Mouse (Mus musculus): Measurements from ENCODE around the gene Gk. TPM values are rescaled to one million over a fixed set of nuclear protein-coding genes. Genes with fewer than 3 reads are reported as not detected.
A peak's percentile ranks its signal among the peaks of the same experiment; 100 is the strongest.

The Gk gene
- 19.8 and 21.8 TPM in 2 replicates for polyA plus RNA-seq (2015; fragmentation: Nextera tagmentation; extraction: Ambion mirVana)

- Histone ChIP-seq H3K4me2 (peak within 1 kb of the TSS; percentile 72), H3K36me3 (no peaks in the 10 kb centered on the region), H3K9me3 (no peaks in the 10 kb centered on the region), H3K4me3 (peak within 1 kb of the TSS; percentile 62), H3K27me3 (replicated peaks) (no peaks in the 10 kb centered on the region), H3K27ac (replicated peaks) (peak within 1 kb of the TSS; percentile 94), H3K9ac (peak within 1 kb of the TSS; percentile 82), H3K4me1 (no peaks in the 10 kb centered on the region)
- peak; percentile 98 for ATAC-seq (ENCODE audit: extremely low read depth, insufficient number of reproducible peaks, low FRiP score, low TSS enrichment)
- WGBS: 9% methylated on average over 29 of the region's 45 CpGs
Measured at GRCm38 (mm10) chrX:85776544-85777087, at the start of gene Gk. Gene Gk, minus strand, starts transcription at chrX:85776819.

- H3K27ac ChIP-seq (replicated peaks): no peak overlapping the region
- H3K4me3 ChIP-seq: no peak overlapping the region
- 0 out of 2 replicates have a peak, but pooled peaks cover 5% of the 10 kb centered on the region for H3K9me3 ChIP-seq
- WGBS: 62% methylated on average over 4 of the region's 4 CpGs
- no peaks in the 10 kb centered on the region for H3K4me1 ChIP-seq
- H3K36me3 ChIP-seq: no peaks in the 10 kb centered on the region
- H3K27me3 ChIP-seq (replicated peaks): no peaks in the 10 kb centered on the region
- ATAC-seq (ENCODE audit: extremely low read depth, insufficient number of reproducible peaks, low FRiP score, low TSS enrichment): no peak
- H3K9ac ChIP-seq: no peak overlapping the region
- H3K4me2 ChIP-seq: no peak overlapping the region
Measured at GRCm38 (mm10) chrX:85804706-85805376, 28.2 kb upstream of the Gk start.

- H3K4me1 ChIP-seq: no peaks in the 10 kb centered on the region
- ATAC-seq (ENCODE audit: extremely low read depth, insufficient number of reproducible peaks, low FRiP score, low TSS enrichment): no peak
- H3K27me3 ChIP-seq (replicated peaks): no peaks in the 10 kb centered on the region
- H3K4me2 ChIP-seq: no peak overlapping the region
- no peak overlapping the region for H3K27ac ChIP-seq (replicated peaks)
- no peaks in the 10 kb centered on the region for H3K36me3 ChIP-seq
- no peak overlapping the region for H3K4me3 ChIP-seq
- 0 out of 2 replicates have a peak, but pooled peaks cover 5% of the 10 kb centered on the region for H3K9me3 ChIP-seq
- no peak overlapping the region for H3K9ac ChIP-seq
Measured at GRCm38 (mm10) chrX:85803006-85803405, 26.4 kb upstream of the Gk start.

GRCm38 (mm10) chrX:85797449-85797848, 20.8 kb upstream of the Gk start:
- Histone ChIP-seq H3K27ac (replicated peaks) (no peak overlapping the region), H3K4me2 (no peak overlapping the region), H3K4me1 (no peaks in the 10 kb centered on the region), H3K4me3 (no peak overlapping the region), H3K27me3 (replicated peaks) (no peaks in the 10 kb centered on the region), H3K9ac (no peak overlapping the region), H3K36me3 (no peaks in the 10 kb centered on the region), H3K9me3 (no peaks in the 10 kb centered on the region)
- ATAC-seq (ENCODE audit: extremely low read depth, insufficient number of reproducible peaks, low FRiP score, low TSS enrichment): no peak
- WGBS: 80% methylated on average over 2 of the region's 2 CpGs

GRCm38 (mm10) chrX:85778346-85778745, 1.7 kb upstream of the Gk start:
- Histone ChIP-seq H3K4me2 (no peak overlapping the region), H3K36me3 (no peaks in the 10 kb centered on the region), H3K4me3 (no peak overlapping the region), H3K9ac (no peak overlapping the region), H3K27me3 (replicated peaks) (no peaks in the 10 kb centered on the region), H3K27ac (replicated peaks) (no peak overlapping the region), H3K4me1 (no peaks in the 10 kb centered on the region), H3K9me3 (no peaks in the 10 kb centered on the region)
- ATAC-seq (ENCODE audit: extremely low read depth, insufficient number of reproducible peaks, low FRiP score, low TSS enrichment): no peak
- WGBS: 70% methylated on average over 3 of the region's 3 CpGs

- H3K4me3 ChIP-seq: peak overlapping the region; percentile 60
- no peaks in the 10 kb centered on the region for H3K27me3 ChIP-seq (replicated peaks)
- H3K4me2 ChIP-seq: peak overlapping the region; percentile 72
- no peaks in the 10 kb centered on the region for H3K9me3 ChIP-seq
- H3K27ac ChIP-seq (replicated peaks): peak overlapping the region; percentile 94
- H3K36me3 ChIP-seq: no peaks in the 10 kb centered on the region
- ATAC-seq (ENCODE audit: extremely low read depth, insufficient number of reproducible peaks, low FRiP score, low TSS enrichment): no peak
- H3K4me1 ChIP-seq: no peaks in the 10 kb centered on the region
- WGBS: 13% methylated on average over 17 of the region's 17 CpGs
- peak overlapping the region; percentile 82 for H3K9ac ChIP-seq
Measured at GRCm38 (mm10) chrX:85777141-85777540, 522 bp upstream of the Gk start.

GRCm38 (mm10) chrX:85775879-85776543, 608 bp downstream of the Gk start:
- ATAC-seq (ENCODE audit: extremely low read depth, insufficient number of reproducible peaks, low FRiP score, low TSS enrichment): 0 out of 2 replicates have a peak, but pooled peaks have one; percentile 3
- Histone ChIP-seq H3K36me3 (no peaks in the 10 kb centered on the region), H3K27me3 (replicated peaks) (no peaks in the 10 kb centered on the region), H3K27ac (replicated peaks) (peak overlapping the region; percentile 84), H3K9ac (peak overlapping the region; percentile 82), H3K4me2 (peak overlapping the region; percentile 72), H3K4me3 (peak overlapping the region; percentile 62), H3K4me1 (no peaks in the 10 kb centered on the region), H3K9me3 (no peaks in the 10 kb centered on the region)
- 14% methylated on average over 22 of the region's 22 CpGs for WGBS

- Histone ChIP-seq H3K4me1 (no peaks in the 10 kb centered on the region), H3K27me3 (replicated peaks) (no peaks in the 10 kb centered on the region), H3K9ac (no peak overlapping the region), H3K27ac (replicated peaks) (no peak overlapping the region), H3K4me2 (no peak overlapping the region), H3K4me3 (no peak overlapping the region), H3K36me3 (no peaks in the 10 kb centered on the region), H3K9me3 (no peaks in the 10 kb centered on the region)
- ATAC-seq (ENCODE audit: extremely low read depth, insufficient number of reproducible peaks, low FRiP score, low TSS enrichment): no peak
- WGBS: 65% methylated on average over 3 of the region's 3 CpGs
Measured at GRCm38 (mm10) chrX:85771303-85771702, 5.3 kb downstream of the Gk start.

- 81% methylated on average over 3 of the region's 3 CpGs for WGBS
Measured at GRCm38 (mm10) chrX:85770747-85771146, 5.9 kb downstream of the Gk start.

GRCm38 (mm10) chrX:85768578-85768977, 8.0 kb downstream of the Gk start:
- Histone ChIP-seq H3K4me2 (no peak overlapping the region), H3K9ac (no peak overlapping the region), H3K9me3 (no peaks in the 10 kb centered on the region), H3K27me3 (replicated peaks) (no peaks in the 10 kb centered on the region), H3K36me3 (no peaks in the 10 kb centered on the region), H3K27ac (replicated peaks) (no peak overlapping the region), H3K4me1 (no peaks in the 10 kb centered on the region), H3K4me3 (no peak overlapping the region)
- WGBS: 60% methylated on average over 2 of the region's 2 CpGs
- no peak for ATAC-seq (ENCODE audit: extremely low read depth, insufficient number of reproducible peaks, low FRiP score, low TSS enrichment)

More at GRCm38 (mm10) chrX:85770747-85771146, 5.9 kb downstream of the Gk start:
- Histone ChIP-seq H3K4me2 (no peak overlapping the region), H3K4me3 (no peak overlapping the region), H3K4me1 (no peaks in the 10 kb centered on the region), H3K27me3 (replicated peaks) (no peaks in the 10 kb centered on the region), H3K36me3 (no peaks in the 10 kb centered on the region), H3K27ac (replicated peaks) (no peak overlapping the region), H3K9ac (no peak overlapping the region), H3K9me3 (no peaks in the 10 kb centered on the region)
- ATAC-seq (ENCODE audit: extremely low read depth, insufficient number of reproducible peaks, low FRiP score, low TSS enrichment): no peak

GRCm38 (mm10) chrX:85756005-85756404, 20.6 kb downstream of the Gk start:
- no peak overlapping the region for H3K4me2 ChIP-seq
- 42% methylated on average over 3 of the region's 3 CpGs for WGBS
- H3K27ac ChIP-seq (replicated peaks): no peak overlapping the region
- no peaks in the 10 kb centered on the region for H3K9me3 ChIP-seq
- no peaks in the 10 kb centered on the region for H3K4me1 ChIP-seq
- peaks cover 3% of the 10 kb centered on the region; the same call in 1 of the 2 replicates for H3K36me3 ChIP-seq
- no peak for ATAC-seq (ENCODE audit: extremely low read depth, insufficient number of reproducible peaks, low FRiP score, low TSS enrichment)
- no peak overlapping the region for H3K4me3 ChIP-seq
- no peaks in the 10 kb centered on the region for H3K27me3 ChIP-seq (replicated peaks)
- H3K9ac ChIP-seq: no peak overlapping the region

Measured in heart, embryonic 13.5 days (tissue).